Mouse (Mus musculus) thymus, postnatal 14 days (tissue): Measurements from ENCODE around the gene Calml4.
"Not testable (repeated sequence)": the region's sequence is repeated elsewhere in the genome, so short reads cannot be mapped to it uniquely, and the experiment has no call there.

ENCODE experiments used
- DNase-seq: peaks from one replicate; pipeline ENCODE4 v3.0.0; 2021

The Calml4 gene

GRCm38 (mm10) chr9:62835705-62836446 is 22.0 kb upstream of the Calml4 start:
- no peak for DNase-seq

- no peak for DNase-seq
Observed at GRCm38 (mm10) chr9:62837611-62838010, 20.3 kb upstream of the Calml4 start.

GRCm38 (mm10) chr9:62838146-62838505 is 19.8 kb upstream of the Calml4 start:
- no peak for DNase-seq

- peak; percentile 87 for DNase-seq
Observed at GRCm38 (mm10) chr9:62838506-62839171, 19.2 kb upstream of the Calml4 start, which contains the start of gene Cln6. Gene Cln6, plus strand, starts transcription at chr9:62838785.

- DNase-seq, result no peak
Observed at GRCm38 (mm10) chr9:62839172-62839770, 18.6 kb upstream of the Calml4 start.

- no peak for DNase-seq
Observed at GRCm38 (mm10) chr9:62843356-62844024, 14.4 kb upstream of the Calml4 start.

GRCm38 (mm10) chr9:62844461-62844860 is 13.4 kb upstream of the Calml4 start:
- DNase-seq, result no peak

- peak; percentile 90 for DNase-seq
Observed at GRCm38 (mm10) chr9:62847694-62848093, 10.2 kb upstream of the Calml4 start.

- no peak for DNase-seq
Observed at GRCm38 (mm10) chr9:62848641-62849040, 9.2 kb upstream of the Calml4 start.

- DNase-seq, result peak; percentile 83
Observed at GRCm38 (mm10) chr9:62851571-62851970, 6.3 kb upstream of the Calml4 start.

- no peak for DNase-seq
Observed at GRCm38 (mm10) chr9:62854483-62854882, 3.4 kb upstream of the Calml4 start.

- DNase-seq, result no peak
Observed at GRCm38 (mm10) chr9:62857216-62857615, 664 bp upstream of the Calml4 start.

- no peak for DNase-seq
Observed at GRCm38 (mm10) chr9:62858266-62859019, 563 bp downstream of the Calml4 start.

GRCm38 (mm10) chr9:62860102-62860501 is 2.2 kb downstream of the Calml4 start:
- not testable (repeated sequence) for DNase-seq

GRCm38 (mm10) chr9:62860866-62861265 is 3.0 kb downstream of the Calml4 start:
- no peak for DNase-seq

GRCm38 (mm10) chr9:62869236-62869635 is 11.4 kb downstream of the Calml4 start:
- DNase-seq, result not testable (repeated sequence)

GRCm38 (mm10) chr9:62870728-62871127 is 12.8 kb downstream of the Calml4 start:
- no peak for DNase-seq

- DNase-seq, result no peak
Observed at GRCm38 (mm10) chr9:62876966-62877616, 19.2 kb downstream of the Calml4 start.

- DNase-seq, result no peak
Observed at GRCm38 (mm10) chr9:62877825-62878224, 19.9 kb downstream of the Calml4 start.

GRCm38 (mm10) chr9:62881871-62882270 is 24.0 kb downstream of the Calml4 start:
- no peak for DNase-seq

GRCm38 (mm10) chr9:62894486-62894885 is 36.6 kb downstream of the Calml4 start:
- DNase-seq, result no peak

- no peak for DNase-seq
Observed at GRCm38 (mm10) chr9:62901736-62902135, 43.9 kb downstream of the Calml4 start.
